Mouse (Mus musculus) lung, postnatal 0 days (tissue): ENCODE measurements around the gene Klhdc8a.
A peak's percentile ranks its signal among the peaks of the same experiment; 100 is the strongest.

Source experiments
- CTCF ChIP-seq: IDR thresholded peaks from 2 replicates; pipeline ENCODE4 v1.5.1; 2016; ENCODE audit warnings: antibody characterized with exemption, mild to moderate bottlenecking
- EP300 ChIP-seq: IDR thresholded peaks from 2 replicates; pipeline ENCODE4 v1.6.1; 2016; ENCODE audit warnings: antibody characterized with exemption, mild to moderate bottlenecking, control low read depth

- no peak for TF ChIP-seq CTCF
- peak; percentile 62; the same call in 1 of the 2 replicates for TF ChIP-seq EP300
Measured at GRCm38 (mm10) chr1:132338027-132338660, 39.7 kb downstream of the Klhdc8a start.
